In the genomic region with DNA sequence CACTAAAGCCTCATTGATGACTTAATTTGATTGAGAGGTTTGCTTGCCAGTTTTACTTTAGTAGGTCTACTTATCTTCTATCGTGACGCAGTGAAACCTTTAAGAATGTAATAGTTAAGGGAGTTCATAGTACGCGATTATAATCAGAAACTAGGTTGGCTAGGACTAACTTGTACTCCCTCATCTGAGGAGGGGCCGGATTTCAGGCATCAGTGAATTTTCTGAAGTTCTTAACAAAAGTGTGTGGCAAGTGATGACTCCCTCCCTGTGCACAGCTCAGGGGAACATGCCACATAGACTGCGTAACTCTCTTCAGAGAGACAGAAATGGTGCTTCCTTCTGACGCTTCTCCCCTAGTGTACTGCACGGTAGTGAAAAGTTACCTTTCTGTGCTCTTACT, we compare ENCODE assay signal across 21 mouse cellular contexts. TPM values are rescaled to one million over a fixed set of nuclear protein-coding genes. Genes with fewer than 3 reads are reported as not detected.
DNase-seq lines count a peak whose midpoint lies in the region; ATAC-seq and TF ChIP-seq lines count a peak whose summit lies in the region.
"Had no signal": no experiment of that assay in that cellular context is flagged by ENCODE, and none has a peak within 500 bp of the region (broad histone marks: within the 10 kb centered on the region; RNA-seq: fewer than 3 reads in every experiment).

No protein-coding gene starts in this region.

- WGBS in kidney, adult 2 months: 54% methylated on average over 8 of the region's 8 CpGs
- WGBS in midbrain, embryonic 11.5 days: 80% methylated on average over 8 of the region's 8 CpGs
- WGBS in midbrain, embryonic 13.5 days: 82% methylated on average over 8 of the region's 8 CpGs

- peaks cover 2% of the 10 kb centered on the region; the same call in 1 of the 2 replicates for H3K36me3 ChIP-seq in kidney, adult 2 months (ENCODE audit: control insufficient read depth, insufficient read depth, low read length)
- H3K36me3 ChIP-seq in midbrain, embryonic 11.5 days (ENCODE audit: control insufficient read depth, insufficient read depth, low read length): no peaks in the 10 kb centered on the region
- H3K36me3 ChIP-seq in midbrain, embryonic 13.5 days: peaks cover 12% of the 10 kb centered on the region; the same call in 1 of the 2 replicates

- no peak for TF ChIP-seq POLR2A in kidney, adult 2 months (IDR thresholded peaks at IDR 0.05; ENCODE audit: low read depth, low read length)

- H3K27ac ChIP-seq in kidney, adult 2 months (ENCODE audit: insufficient read depth, low read depth, low read length): no peak overlapping the region
- no peak overlapping the region for H3K27ac ChIP-seq in midbrain, embryonic 11.5 days (ENCODE audit: low read depth, low read length)
- H3K27ac ChIP-seq in midbrain, embryonic 13.5 days: no peak overlapping the region
- H3K27ac ChIP-seq: embryonic facial prominence, embryonic 13.5 days; embryonic facial prominence, embryonic 15.5 days; forebrain, embryonic 10.5 days; forebrain, embryonic 12.5 days had no signal

- peaks cover 10% of the 10 kb centered on the region for H3K4me1 ChIP-seq in kidney, adult 2 months (ENCODE audit: control insufficient read depth, insufficient read depth, low read length)
- H3K4me1 ChIP-seq in midbrain, embryonic 11.5 days (ENCODE audit: control insufficient read depth, insufficient read depth, low read length): peaks cover 4% of the 10 kb centered on the region; the same call in 1 of the 2 replicates
- H3K4me1 ChIP-seq in midbrain, embryonic 13.5 days (replicated peaks): peaks cover 6% of the 10 kb centered on the region

- no peaks in the 10 kb centered on the region for H3K9me3 ChIP-seq in midbrain, embryonic 11.5 days (ENCODE audit: control insufficient read depth, low read length)
- H3K9me3 ChIP-seq in midbrain, embryonic 13.5 days: no peaks in the 10 kb centered on the region
- H3K9me3 ChIP-seq: embryonic facial prominence, embryonic 13.5 days; embryonic facial prominence, embryonic 15.5 days; forebrain, embryonic 10.5 days; forebrain, embryonic 12.5 days had no signal

- no peaks in the 10 kb centered on the region for H3K27me3 ChIP-seq in kidney, adult 2 months (replicated peaks; ENCODE audit: control insufficient read depth, insufficient read depth, low read length)
- no peaks in the 10 kb centered on the region for H3K27me3 ChIP-seq in midbrain, embryonic 11.5 days (ENCODE audit: control insufficient read depth, insufficient read depth, low read length)
- no peaks in the 10 kb centered on the region for H3K27me3 ChIP-seq in midbrain, embryonic 13.5 days
- H3K27me3 ChIP-seq: embryonic facial prominence, embryonic 13.5 days; embryonic facial prominence, embryonic 15.5 days; forebrain, embryonic 12.5 days had no signal

- peak; percentile 18 for DNase-seq in kidney, adult 2 months
- DNase-seq in kidney, adult 18-20 months: no peak
- peak; percentile 56 for DNase-seq in midbrain, embryonic 11.5 days (ENCODE audit: low spot score, missing footprints)
- no peak for DNase-seq in frontal cortex, postnatal 36 days (ENCODE audit: low spot score in 2 of 2)
- DNase-seq: adrenal gland, adult 2 months; adrenal gland, postnatal 10 days; cerebellum, adult 11 months; cerebellum, adult 18-20 months; cerebellum, adult 8-10 months; cerebellum, adult 9-11 months; cerebellum, postnatal 14 days; cerebellum, postnatal 36 days; embryo, embryonic 11 days had no signal

- ATAC-seq in midbrain, embryonic 11.5 days (ENCODE audit: low FRiP score): no peak
- no peak for ATAC-seq in midbrain, embryonic 13.5 days
- ATAC-seq: forebrain, embryonic 14.5 days; forebrain, embryonic 16.5 days had no signal

- no peak overlapping the region for H3K4me3 ChIP-seq in kidney, adult 2 months (ENCODE audit: insufficient read depth, low read depth, low read length)
- H3K4me3 ChIP-seq in midbrain, embryonic 11.5 days (ENCODE audit: low read depth, low read length): no peak overlapping the region
- no peak overlapping the region for H3K4me3 ChIP-seq in midbrain, embryonic 13.5 days (replicated peaks)
- H3K4me3 ChIP-seq: embryonic facial prominence, embryonic 13.5 days; embryonic facial prominence, embryonic 15.5 days; erythroblast, embryonic 14.5 days; forebrain, embryonic 10.5 days; forebrain, embryonic 12.5 days had no signal

- TF ChIP-seq CTCF in kidney, adult 2 months (conservative IDR thresholded peaks at IDR 0.05; ENCODE audit: insufficient read depth, insufficient read length, low read depth, low read length): no peak

- no peak overlapping the region for H3K9ac ChIP-seq in midbrain, embryonic 11.5 days (ENCODE audit: low read length)
- H3K9ac ChIP-seq in midbrain, embryonic 13.5 days (replicated peaks): no peak overlapping the region
- H3K9ac ChIP-seq: embryonic facial prominence, embryonic 13.5 days; embryonic facial prominence, embryonic 15.5 days; forebrain, embryonic 12.5 days had no signal

- no peak overlapping the region for H3K4me2 ChIP-seq in midbrain, embryonic 11.5 days
- no peak overlapping the region for H3K4me2 ChIP-seq in midbrain, embryonic 13.5 days (replicated peaks)
- H3K4me2 ChIP-seq: embryonic facial prominence, embryonic 13.5 days; embryonic facial prominence, embryonic 15.5 days; forebrain, embryonic 12.5 days had no signal

RNA-seq across cellular contexts. Expression of gene Atg5, which starts 55.7 kb away (rescaled TPM):
- polyA plus RNA-seq in kidney, adult 2 months (2012; rRNA removed): 11.6 and 13.5 TPM in 2 replicates
- 59.9 and 60.4 TPM in 2 replicates for polyA plus RNA-seq in midbrain, embryonic 11.5 days (2014; fragmentation: Nextera tagmentation; extraction: Ambion mirVana)
- 51.9 and 53.5 TPM in 2 replicates for polyA plus RNA-seq in midbrain, embryonic 13.5 days (2015; fragmentation: Nextera tagmentation; extraction: Ambion mirVana)

Comparison
In these comparisons a context has a peak if more than half of its experiments do, and no peak if none do; other contexts are left out.
1. DNase-seq: peak in kidney, adult 2 months (single experiment) and midbrain, embryonic 11.5 days (single experiment); none in kidney, adult 18-20 months (single experiment) and frontal cortex, postnatal 36 days (0 of 2).